In the genomic region with DNA sequence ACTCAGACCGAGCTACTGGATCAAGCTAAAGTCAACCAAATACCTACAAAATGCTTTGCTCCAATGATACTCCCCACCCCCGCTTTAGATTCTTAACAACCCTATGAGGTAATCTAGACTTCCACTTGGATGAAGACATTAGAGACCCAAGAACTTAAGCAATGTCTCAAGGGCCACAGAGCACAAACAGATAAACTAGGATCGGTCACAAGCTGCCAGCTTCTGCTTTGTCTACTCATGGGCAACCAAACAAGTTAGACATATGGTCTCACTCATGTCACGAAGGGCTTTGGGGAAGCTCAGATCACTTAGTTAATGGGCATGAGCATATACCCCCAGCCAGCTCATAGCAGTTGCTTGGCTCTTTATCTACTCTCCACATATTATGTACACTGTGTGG, we compare ENCODE assay signal across 28 mouse cellular contexts. TPM values are rescaled to one million over a fixed set of nuclear protein-coding genes. Genes with fewer than 3 reads are reported as not detected.
DNase-seq lines count a peak whose midpoint lies in the region; ATAC-seq and TF ChIP-seq lines count a peak whose summit lies in the region.
"Had no signal": no experiment of that assay in that cellular context is flagged by ENCODE, and none has a peak within 500 bp of the region (broad histone marks: within the 10 kb centered on the region; RNA-seq: fewer than 3 reads in every experiment).

No protein-coding gene starts in this region.

- no peak for TF ChIP-seq CTCF in midbrain, postnatal 0 days (IDR thresholded peaks at IDR 0.05)

- H3K36me3 ChIP-seq in midbrain, postnatal 0 days (ENCODE audit: insufficient read depth, low read length): no peaks in the 10 kb centered on the region
- H3K36me3 ChIP-seq in midbrain, embryonic 13.5 days: no peaks in the 10 kb centered on the region
- H3K36me3 ChIP-seq: embryonic facial prominence, embryonic 12.5 days; embryonic facial prominence, embryonic 15.5 days; heart, embryonic 10.5 days; heart, embryonic 13.5 days; hindbrain, embryonic 12.5 days; intestine, embryonic 15.5 days had no signal

- 88% methylated on average over 4 of the region's 4 CpGs for WGBS in midbrain, postnatal 0 days
- WGBS in midbrain, embryonic 13.5 days: 88% methylated on average over 4 of the region's 4 CpGs

- no peaks in the 10 kb centered on the region for H3K9me3 ChIP-seq in midbrain, postnatal 0 days (ENCODE audit: low read length)
- H3K9me3 ChIP-seq in midbrain, embryonic 13.5 days: no peaks in the 10 kb centered on the region
- H3K9me3 ChIP-seq: embryonic facial prominence, embryonic 12.5 days; embryonic facial prominence, embryonic 15.5 days; heart, embryonic 10.5 days; heart, embryonic 13.5 days; hindbrain, embryonic 12.5 days; intestine, embryonic 15.5 days had no signal

- no peak overlapping the region for H3K4me3 ChIP-seq in midbrain, postnatal 0 days (ENCODE audit: low read depth, low read length)
- no peak overlapping the region for H3K4me3 ChIP-seq in midbrain, embryonic 13.5 days (replicated peaks)
- H3K4me3 ChIP-seq: embryonic facial prominence, embryonic 12.5 days; embryonic facial prominence, embryonic 15.5 days; heart, adult 2 months; heart, embryonic 10.5 days; heart, embryonic 13.5 days; hindbrain, embryonic 12.5 days; intestine, embryonic 15.5 days had no signal

- no peak for ATAC-seq in midbrain, postnatal 0 days (ENCODE audit: low FRiP score)
- ATAC-seq in midbrain, embryonic 13.5 days: no peak
- ATAC-seq in granulocyte monocyte progenitor cell, adult 5-6 weeks (replicated peaks; ENCODE audit: poor library complexity, severe bottlenecking): peak; percentile 56
- ATAC-seq: activated CD4-positive, CD25-positive, alpha-beta regulatory T cell, adult 4 months; forebrain, embryonic 16.5 days; intestine, embryonic 15.5 days had no signal

- DNase-seq in heart, adult 11 months: peak; percentile 86
- no peak for DNase-seq in heart, postnatal 25 days (ENCODE audit: low spot score)
- DNase-seq in midbrain, postnatal 0 days (ENCODE audit: low spot score): peak; percentile 10
- DNase-seq in adrenal gland, postnatal 36 days: no peak
- DNase-seq in lung, postnatal 10 days: no peak
- DNase-seq: adrenal gland, adult 8-10 months; adrenal gland, postnatal 25 days; cerebellum, adult 11 months; cerebellum, adult 2 months; cerebellum, adult 9-11 months; cerebellum, postnatal 36 days; gastrocnemius, postnatal 10 days; gastrocnemius, postnatal 36 days; heart, postnatal 14 days; kidney, adult 11 months; kidney, adult 8-10 months had no signal

- no peak overlapping the region for H3K9ac ChIP-seq in midbrain, postnatal 0 days (replicated peaks; ENCODE audit: low read length, poor library complexity, severe bottlenecking)
- H3K9ac ChIP-seq in midbrain, embryonic 13.5 days (replicated peaks): no peak overlapping the region
- H3K9ac ChIP-seq: embryonic facial prominence, embryonic 12.5 days; embryonic facial prominence, embryonic 15.5 days; heart, embryonic 13.5 days; hindbrain, embryonic 12.5 days; intestine, embryonic 15.5 days had no signal

- H3K27me3 ChIP-seq in midbrain, postnatal 0 days (ENCODE audit: insufficient read depth, low read length): no peaks in the 10 kb centered on the region
- H3K27me3 ChIP-seq in midbrain, embryonic 13.5 days: no peaks in the 10 kb centered on the region
- H3K27me3 ChIP-seq: embryonic facial prominence, embryonic 12.5 days; embryonic facial prominence, embryonic 15.5 days; heart, embryonic 13.5 days; intestine, embryonic 15.5 days had no signal

- H3K4me2 ChIP-seq in midbrain, postnatal 0 days (ENCODE audit: low read depth, low read length, poor library complexity, severe bottlenecking): no peak overlapping the region
- H3K4me2 ChIP-seq in midbrain, embryonic 13.5 days (replicated peaks): no peak overlapping the region
- H3K4me2 ChIP-seq: embryonic facial prominence, embryonic 12.5 days; embryonic facial prominence, embryonic 15.5 days; heart, embryonic 13.5 days; hindbrain, embryonic 12.5 days; intestine, embryonic 15.5 days had no signal

- H3K27ac ChIP-seq in midbrain, postnatal 0 days (ENCODE audit: low read depth, low read length): no peak overlapping the region
- no peak overlapping the region for H3K27ac ChIP-seq in midbrain, embryonic 13.5 days
- H3K27ac ChIP-seq: embryonic facial prominence, embryonic 12.5 days; embryonic facial prominence, embryonic 15.5 days; heart, adult 2 months; heart, embryonic 10.5 days; heart, embryonic 13.5 days; hindbrain, embryonic 12.5 days; intestine, embryonic 15.5 days had no signal

- no peaks in the 10 kb centered on the region for H3K4me1 ChIP-seq in midbrain, postnatal 0 days (ENCODE audit: insufficient read depth, low read length)
- no peaks in the 10 kb centered on the region for H3K4me1 ChIP-seq in midbrain, embryonic 13.5 days (replicated peaks)
- H3K4me1 ChIP-seq: embryonic facial prominence, embryonic 15.5 days; intestine, embryonic 15.5 days had no signal

- intact Hi-C loops in heart, postnatal 25 days (cut with DNase I): no loop called here

RNA-seq across cellular contexts. Expression of a gene that starts 9.9 kb away (rescaled TPM):
- total RNA-seq in heart, postnatal 25 days (2021): 1 to 10 TPM; 2.1 to 2.5 TPM
- 27.5 and 28.8 TPM in 2 replicates for total RNA-seq in midbrain, postnatal 0 days (2014; rRNA removed)
- polyA plus RNA-seq in midbrain, postnatal 0 days (2015; fragmentation: Nextera tagmentation; extraction: Ambion mirVana): 14.1 and 18.8 TPM in 2 replicates
- polyA plus RNA-seq in midbrain, embryonic 13.5 days (2015; fragmentation: Nextera tagmentation; extraction: Ambion mirVana): 18.7 and 19.4 TPM in 2 replicates
- not detected in 2 replicates for total RNA-seq in granulocyte monocyte progenitor cell, adult 5-6 weeks (2014; fragmentation: Nextera tagmentation)
- total RNA-seq in granulocyte monocyte progenitor cell, adult 5-6 weeks (2017): not detected in 2 replicates
- 10 to 100 TPM; 10.2 to 11.3 TPM for total RNA-seq in adrenal gland, postnatal 36 days (2021)
- total RNA-seq: hematopoietic stem cell, adult 5-6 weeks had no signal
- polyA plus RNA-seq: activated CD4-positive, CD25-positive, alpha-beta regulatory T cell, adult 4 months had no signal

Comparison
In these comparisons a context has a peak if more than half of its experiments do, and no peak if none do; other contexts are left out.
1. DNase-seq: peak in heart, adult 11 months (single experiment) and midbrain, postnatal 0 days (single experiment); none in heart, postnatal 25 days (single experiment), adrenal gland, postnatal 36 days (0 of 2) and lung, postnatal 10 days (single experiment).